Mouse (Mus musculus) liver, embryonic 14.5 days (tissue): ENCODE measurements around the gene Rab19. TPM values are rescaled to one million over a fixed set of nuclear protein-coding genes. Genes with fewer than 3 reads are reported as not detected.

ENCODE experiments used
- ATAC-seq: fragments of 200-750 bp; cut with Nextera tagmentation; 2 replicates; pipeline ENCODE4 v1.8.0; 2017; ENCODE audit warnings: moderate number of reproducible peaks, mild to moderate bottlenecking, moderate library complexity; ENCODE audit not compliant: insufficient read depth
- DNase-seq, 3 experiments: peaks; one replicate each; pipeline ENCODE4 v3.0.0-alpha.2; 2012 to 2013; ENCODE audit warnings: low read depth in 3 of 3, low spot score in 3 of 3
- H3K27ac ChIP-seq: fragments of 300-500 bp; sonication (generic); 2 replicates; pipeline ENCODE4 v1.5.1; 2014; ENCODE audit warnings: moderate library complexity, mild to moderate bottlenecking, control low read depth, inconsistent platforms
- H3K27me3 ChIP-seq: fragments of 300-500 bp; sonication (generic); 2 replicates; pipeline ENCODE4 v1.6.1; 2014; ENCODE audit warnings: mild to moderate bottlenecking, low read length, moderate library complexity; ENCODE audit not compliant: control insufficient read depth, insufficient read depth
- H3K36me3 ChIP-seq: fragments of 300-500 bp; sonication (generic); replicated peaks from 2 replicates; pipeline ENCODE4 v1.6.1; 2014; ENCODE audit warnings: low read depth; ENCODE audit not compliant: control insufficient read depth, insufficient read depth
- H3K4me1 ChIP-seq, 2 experiments: fragments of 200-500 bp in 1 of 2; fragments of 300-500 bp in 1 of 2; sonication (generic) in 1 of 2; replicated peaks; 2 replicates each; pipeline ENCODE4 v1.6.1; 2012 to 2014; ENCODE audit warnings: antibody characterized with exemption in 1 of 2, inconsistent platforms in 1 of 2, low read length in 1 of 2; ENCODE audit not compliant: control insufficient read depth in 2 of 2, insufficient read depth in 2 of 2
- H3K4me2 ChIP-seq: fragments of 300-500 bp; sonication (generic); 2 replicates; pipeline ENCODE4 v1.6.1; 2014; ENCODE audit warnings: low read depth, mild to moderate bottlenecking, control low read depth, moderate library complexity
- H3K4me3 ChIP-seq, 2 experiments: fragments of 200-500 bp in 1 of 2; fragments of 300-500 bp in 1 of 2; sonication (generic) in 1 of 2; 2 replicates each; pipeline ENCODE4 v1.5.1; 2012 to 2014; ENCODE audit warnings: low read depth in 2 of 2, low read length in 2 of 2, mild to moderate bottlenecking in 2 of 2, control low read depth in 1 of 2, inconsistent platforms in 1 of 2, moderate library complexity in 1 of 2; ENCODE audit not compliant: insufficient read depth in 1 of 2
- H3K9ac ChIP-seq: fragments of 300-500 bp; sonication (generic); replicated peaks from 2 replicates; pipeline ENCODE4 v1.6.1; 2014; ENCODE audit warnings: mild to moderate bottlenecking, control low read depth, moderate library complexity
- H3K9me3 ChIP-seq: fragments of 300-500 bp; sonication (generic); 2 replicates; pipeline ENCODE4 v1.6.1; 2016; ENCODE audit warnings: low read length, mixed read lengths; ENCODE audit not compliant: control insufficient read depth
- CTCF ChIP-seq: IDR thresholded peaks from 2 replicates; pipeline ENCODE4 v1.5.1; 2016; ENCODE audit warnings: antibody characterized with exemption, low read depth, control low read depth
- EP300 ChIP-seq: IDR thresholded peaks from 2 replicates; pipeline ENCODE4 v1.6.1; 2016; ENCODE audit warnings: antibody characterized with exemption, low read depth
- WGBS: fragments of 180-500 bp; shearing (Covaris S2); extraction: QIAGEN DNeasy Blood & Tissue Kit; methylation state at CpG from one replicate; pipeline ENCODE4 v1.1.7; 2014; ENCODE audit not compliant: insufficient replicate concordance; 5-methylcytosine and 5-hydroxymethylcytosine counted together
- polyA plus RNA-seq, 2 experiments: library from polyadenylated mRNA; depleted of rRNA in 1 of 2; stranded (reverse) in 1 of 2; unstranded in 1 of 2; fragments of >200 nt; fragmentation: Nextera tagmentation in 1 of 2; extraction: Ambion mirVana in 1 of 2; gene quantifications; 2 replicates each; pipeline versions ENCODE4 v1.2.1 to v1.2.3; 2012 to 2014

The Rab19 gene
- polyA plus RNA-seq, 2 experiments: 0.17 to 0.38 TPM

- H3K9ac ChIP-seq: peak overlapping the region; percentile 73
- peaks cover 74 to 76% of the 10 kb centered on the region in 2 experiments for H3K4me1 ChIP-seq
- H3K9me3 ChIP-seq: no peaks in the 10 kb centered on the region
- H3K4me3 ChIP-seq: no peak overlapping the region
- 51% methylated on average over 4 of the region's 4 CpGs for WGBS
- DNase-seq: no peak
- peak overlapping the region; percentile 57 for H3K4me2 ChIP-seq
- H3K27me3 ChIP-seq: no peaks in the 10 kb centered on the region
- ATAC-seq: peak; percentile 34; the same call in 1 of the 2 replicates
- TF ChIP-seq EP300: no peak
- TF ChIP-seq CTCF: no peak
- no peaks in the 10 kb centered on the region for H3K36me3 ChIP-seq
- H3K27ac ChIP-seq: peak overlapping the region; percentile 92
Measured at GRCm38 (mm10) chr6:39427276-39428003, 46.5 kb downstream of the Rab19 start.

GRCm38 (mm10) chr6:39429007-39429788 is 48.2 kb downstream of the Rab19 start:
- 40% methylated on average over 6 of the region's 6 CpGs for WGBS
- Histone ChIP-seq H3K9ac (peak overlapping the region; percentile 73), H3K4me1 (peaks cover 66 to 70% of the 10 kb centered on the region in 2 experiments), H3K4me3 (no peak overlapping the region), H3K27ac (peak overlapping the region; percentile 92), H3K4me2 (peak overlapping the region; percentile 57), H3K9me3 (no peaks in the 10 kb centered on the region), H3K27me3 (no peaks in the 10 kb centered on the region), H3K36me3 (no peaks in the 10 kb centered on the region)
- ATAC-seq (peak; percentile 79), DNase-seq (peak; percentile 81 to 85 (median 82))
- TF ChIP-seq CTCF (no peak), EP300 (peak; percentile 91)

GRCm38 (mm10) chr6:39430722-39431121 is 49.7 kb downstream of the Rab19 start:
- Histone ChIP-seq H3K9me3 (no peaks in the 10 kb centered on the region), H3K9ac (0 out of 2 replicates have a peak overlapping the region, but pooled peaks have one; percentile 20), H3K36me3 (no peaks in the 10 kb centered on the region), H3K4me2 (no peak overlapping the region), H3K27me3 (no peaks in the 10 kb centered on the region), H3K4me1 (peaks cover 67 to 73% of the 10 kb centered on the region in 2 experiments), H3K27ac (peak overlapping the region; percentile 92), H3K4me3 (no peak overlapping the region)
- TF ChIP-seq EP300: no peak
- DNase-seq: no peak
- WGBS: 55% methylated on average over 11 of the region's 11 CpGs
- no peak for ATAC-seq

GRCm38 (mm10) chr6:39433174-39433573 is 52.2 kb downstream of the Rab19 start:
- no peak for TF ChIP-seq CTCF
- TF ChIP-seq EP300: no peak
- H3K27me3 ChIP-seq: no peaks in the 10 kb centered on the region
- peaks cover 56 to 61% of the 10 kb centered on the region in 2 experiments for H3K4me1 ChIP-seq
- WGBS: 79% methylated on average over 4 of the region's 4 CpGs
- no peak overlapping the region for H3K4me3 ChIP-seq
- H3K9ac ChIP-seq: no peak overlapping the region
- no peak overlapping the region for H3K4me2 ChIP-seq
- ATAC-seq (no peak), DNase-seq (no peak)
- peak overlapping the region; percentile 76 for H3K27ac ChIP-seq
- H3K36me3 ChIP-seq: no peaks in the 10 kb centered on the region
- H3K9me3 ChIP-seq: no peaks in the 10 kb centered on the region

GRCm38 (mm10) chr6:39433701-39434100 is 52.7 kb downstream of the Rab19 start:
- DNase-seq (no peak), ATAC-seq (no peak)
- Histone ChIP-seq H3K4me1 (peaks cover 51 to 57% of the 10 kb centered on the region in 2 experiments), H3K27ac (peak overlapping the region; percentile 76), H3K36me3 (no peaks in the 10 kb centered on the region), H3K4me2 (no peak overlapping the region), H3K4me3 (no peak overlapping the region), H3K9me3 (no peaks in the 10 kb centered on the region), H3K9ac (no peak overlapping the region), H3K27me3 (no peaks in the 10 kb centered on the region)
- TF ChIP-seq CTCF: no peak
- TF ChIP-seq EP300: no peak
